Mouse (Mus musculus) kidney, postnatal 14 days (tissue): ENCODE results near the gene Abi3bp.
A peak's percentile ranks its signal among the peaks of the same experiment; 100 is the strongest.

Experiments used
- DNase-seq: peaks from one replicate; pipeline ENCODE4 v3.0.0; 2022; ENCODE audit warnings: mixed read lengths

Abi3bp gene

DNA sequence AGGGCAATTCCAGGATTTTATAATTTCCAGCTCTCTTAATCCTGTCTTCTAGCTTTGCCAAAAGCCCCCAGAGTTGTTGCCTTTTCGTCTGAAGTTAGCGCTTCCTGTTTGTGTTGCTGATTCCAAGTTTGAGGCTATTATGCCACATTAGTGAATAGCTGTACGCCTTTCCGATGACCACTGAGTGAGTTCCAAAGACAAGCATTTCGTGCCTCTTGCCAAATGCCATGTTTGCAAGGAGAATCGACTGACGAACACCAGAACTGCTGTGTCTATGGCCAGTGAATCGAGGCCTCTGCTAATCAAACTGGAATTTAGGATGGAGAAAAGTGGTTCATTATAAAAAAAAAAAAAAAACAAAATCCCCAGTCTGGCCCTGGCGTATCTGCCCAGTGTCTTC, 40.3 kb downstream of the Abi3bp start:
- no peak for DNase-seq

DNA sequence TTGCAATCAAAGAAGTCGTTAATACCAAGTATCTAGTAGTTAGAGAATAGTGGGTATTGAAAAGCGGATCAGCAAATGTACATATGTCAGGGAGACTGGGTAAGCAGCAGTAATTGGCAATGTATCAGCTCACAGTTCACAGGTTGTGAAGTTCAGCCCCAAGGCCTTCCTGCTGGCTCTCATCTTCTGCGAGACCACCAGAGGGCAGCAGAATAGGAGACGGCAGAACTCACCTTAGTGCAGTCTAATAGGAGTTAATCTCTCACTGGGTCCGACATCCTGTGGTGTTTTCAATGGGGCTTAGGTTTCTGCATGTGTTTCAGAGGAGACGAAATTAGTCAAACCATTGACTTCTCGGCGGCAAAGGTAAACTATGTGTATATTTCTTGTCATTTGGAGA, 46.7 kb downstream of the Abi3bp start:
- peak; percentile 10 for DNase-seq

DNA sequence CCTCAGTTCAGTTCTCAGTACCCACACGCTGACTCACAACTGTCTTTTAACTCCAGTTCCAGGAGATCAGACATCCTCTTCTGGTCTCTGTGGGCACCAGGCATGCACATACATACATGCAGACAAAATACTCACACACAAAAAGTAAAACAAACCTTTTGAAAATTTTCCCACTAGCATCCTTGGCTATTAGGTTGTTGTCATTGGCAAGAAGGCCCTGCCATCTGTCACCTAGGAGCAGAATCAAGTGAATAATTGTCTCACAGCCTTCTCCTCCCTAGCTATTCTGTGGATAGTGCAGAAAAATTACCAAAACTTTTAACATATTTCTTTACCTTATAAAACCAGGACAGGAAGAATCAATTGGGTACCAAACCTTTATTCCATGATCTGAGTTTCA, 48.8 kb downstream of the Abi3bp start:
- DNase-seq = no peak

DNA sequence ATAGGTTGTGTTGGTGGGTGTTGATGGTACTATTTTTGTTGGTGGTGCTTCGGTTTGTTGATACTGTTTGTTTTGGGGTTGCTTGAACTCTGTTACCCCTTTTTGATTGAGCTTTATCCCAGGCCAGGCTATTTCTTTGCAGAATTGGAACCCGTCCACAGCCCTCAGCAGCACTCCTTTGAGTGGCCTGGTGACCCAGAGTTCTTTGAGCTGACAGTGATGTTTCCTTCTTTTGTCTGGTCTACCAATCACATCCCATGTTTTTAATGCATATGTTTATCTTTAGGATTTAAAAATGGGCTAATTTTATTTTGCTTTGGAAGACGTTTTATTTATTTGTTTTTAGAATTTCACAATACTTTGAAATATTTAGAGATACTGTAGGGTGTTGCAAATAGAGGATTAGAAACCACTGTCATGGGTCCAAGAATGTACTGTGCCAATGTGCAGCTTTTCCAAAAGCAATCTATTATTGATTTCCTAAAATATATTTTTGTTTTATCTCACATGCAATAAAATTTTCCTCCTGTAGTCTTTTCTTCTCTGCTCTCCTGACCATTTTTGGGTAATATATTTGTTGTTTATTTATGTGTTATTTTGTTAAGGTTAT, 50.5 kb downstream of the Abi3bp start:
- DNase-seq = no peak

DNA sequence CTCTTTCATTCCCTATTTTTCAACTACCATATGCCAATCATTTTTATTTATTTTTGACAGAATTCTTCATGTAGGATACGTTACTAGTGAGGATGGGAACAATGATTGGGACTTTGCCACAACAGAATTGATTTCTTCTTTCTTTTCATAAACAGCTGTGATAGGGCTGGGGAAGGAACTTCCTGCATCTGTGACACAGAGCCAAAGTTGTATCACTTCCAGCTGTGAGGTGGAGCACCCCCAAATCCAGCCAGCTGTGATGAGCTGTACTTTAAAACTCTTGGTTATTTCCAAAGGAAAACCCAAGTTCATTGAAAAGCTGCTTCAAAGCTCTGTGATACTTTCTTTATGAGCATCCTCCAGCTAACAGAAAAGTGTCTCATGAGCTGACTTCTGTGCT, 101.9 kb downstream of the Abi3bp start:
- no peak for DNase-seq

DNA sequence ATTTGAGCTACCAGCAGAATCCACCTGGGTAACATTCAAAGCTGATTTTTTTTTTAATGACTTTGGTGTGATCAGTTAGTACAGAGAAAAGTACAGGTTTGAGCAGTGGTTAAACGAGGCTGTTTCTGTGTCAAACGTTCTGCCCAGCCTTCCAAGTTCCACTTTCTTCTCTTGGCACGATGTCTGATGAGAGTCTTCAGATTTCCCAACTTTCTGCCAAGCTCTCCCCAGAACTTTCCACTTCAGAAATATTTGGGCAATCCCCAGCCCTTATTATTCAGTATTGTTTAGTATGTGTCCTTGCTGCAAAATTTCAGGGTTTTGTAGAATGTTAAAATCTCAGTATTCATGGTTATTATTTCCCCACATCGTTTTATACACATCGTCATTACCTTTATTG, 115.9 kb downstream of the Abi3bp start:
- no peak for DNase-seq

DNA sequence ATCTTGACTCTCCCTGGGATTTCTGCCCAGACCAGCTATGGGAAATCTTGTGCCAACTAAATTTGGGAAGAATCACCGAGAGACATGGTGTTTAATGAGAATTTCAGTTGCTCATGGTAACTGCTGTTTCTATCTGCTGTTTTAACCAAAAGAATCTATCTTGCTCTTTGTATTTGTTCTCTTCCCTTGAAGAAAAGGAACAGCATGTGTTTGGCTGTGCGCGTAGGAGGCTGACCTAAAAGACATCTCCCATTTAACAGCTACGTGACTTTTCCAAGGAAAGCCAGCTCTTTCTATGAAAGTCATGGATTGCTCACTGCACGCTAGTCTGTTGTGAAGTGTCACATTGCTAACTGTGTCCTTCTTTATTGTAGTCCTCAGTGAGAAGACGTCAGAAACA, 117.2 kb downstream of the Abi3bp start:
- DNase-seq = no peak

DNA sequence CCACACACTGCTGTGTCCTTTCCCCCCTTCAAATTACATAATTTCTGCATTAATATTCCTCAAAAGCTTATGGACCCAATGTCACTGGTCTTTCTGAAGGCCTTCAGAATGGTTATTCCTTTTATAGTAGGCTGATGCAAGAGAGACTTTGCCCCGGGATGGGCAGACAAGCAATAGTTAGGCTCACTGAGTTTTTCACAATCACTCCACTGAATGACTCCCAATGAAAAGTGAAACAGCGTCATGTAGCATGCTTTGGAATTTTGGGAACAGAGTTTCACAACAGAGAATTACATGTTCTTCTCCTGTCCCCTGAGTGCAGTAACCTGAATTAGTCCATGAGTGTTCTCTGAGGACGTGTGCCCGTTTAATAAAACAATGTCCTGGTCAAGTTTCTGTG, 120.7 kb downstream of the Abi3bp start:
- DNase-seq = no peak

DNA sequence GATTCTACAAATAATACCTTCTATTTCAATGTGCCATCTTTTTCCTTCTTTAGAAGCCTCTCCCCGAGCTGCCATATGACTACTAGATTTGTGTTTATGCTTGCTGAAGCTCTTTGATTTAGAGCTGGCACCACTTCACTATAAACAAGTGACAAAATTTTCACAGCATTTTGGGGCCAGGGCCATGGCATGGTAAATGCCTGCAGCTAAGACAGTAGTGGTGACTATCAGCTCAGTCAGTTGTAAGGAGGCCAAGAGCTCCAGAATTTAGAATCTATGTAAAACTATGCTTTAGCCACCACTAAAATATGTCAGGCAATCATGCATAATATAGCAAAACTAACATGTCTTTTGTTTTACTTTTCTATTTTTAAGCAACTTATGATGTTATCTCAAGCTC, 124.7 kb downstream of the Abi3bp start:
- no peak for DNase-seq

DNA sequence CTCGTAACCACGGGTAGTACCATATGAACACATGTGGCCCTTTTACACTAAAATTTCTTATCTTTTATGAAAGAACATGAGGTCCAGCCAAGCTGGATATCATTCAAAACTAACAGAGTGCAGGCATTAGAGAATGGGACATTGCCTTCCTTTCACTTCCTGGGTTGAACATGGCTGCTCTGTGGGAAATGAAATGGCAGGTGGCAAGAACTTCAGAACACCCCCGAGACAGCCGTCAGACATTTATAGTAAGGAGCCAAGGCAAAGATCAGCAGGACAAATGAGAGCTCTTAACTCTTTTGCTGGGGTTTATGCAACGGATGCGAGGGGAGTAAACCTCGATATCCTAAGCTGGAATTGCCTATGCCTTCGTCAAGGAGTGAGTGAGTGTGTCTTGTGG, 132.9 kb downstream of the Abi3bp start:
- no peak for DNase-seq

DNA sequence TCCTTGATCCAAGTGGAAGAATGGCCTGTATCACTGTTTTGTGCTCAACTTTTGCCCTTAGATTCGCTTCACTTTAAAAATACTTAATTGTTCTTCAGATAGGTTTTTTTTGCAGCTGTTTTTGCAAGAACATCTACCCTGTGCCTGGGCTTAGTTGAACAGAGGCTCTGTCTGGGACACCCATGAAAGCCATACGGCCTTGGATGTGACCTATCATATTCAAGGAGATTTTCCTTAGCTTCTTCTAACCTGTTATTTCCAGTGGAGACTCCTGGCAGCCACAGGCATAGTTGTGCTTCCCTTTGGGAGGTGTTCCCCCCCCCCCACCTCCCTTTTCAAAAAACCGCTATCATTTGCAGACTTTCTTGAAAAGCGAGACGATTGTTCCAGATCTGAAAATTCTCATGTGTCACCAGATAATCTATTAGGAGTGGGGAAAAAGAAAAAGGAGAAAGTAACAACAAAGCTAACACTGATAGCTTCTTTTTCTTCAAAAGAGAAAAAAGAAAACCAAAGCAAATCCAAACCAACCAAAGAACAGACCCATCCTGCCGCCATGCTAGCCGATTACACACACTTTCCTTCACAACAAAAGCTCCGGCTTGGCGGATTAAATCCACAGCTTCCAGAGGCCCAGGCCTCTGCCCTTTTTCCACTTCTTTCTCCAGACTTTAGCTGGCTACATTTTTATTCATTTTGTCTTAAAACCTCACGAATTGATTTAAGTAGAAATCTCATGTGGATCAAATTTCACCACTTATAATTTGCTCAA, 133.6 kb downstream of the Abi3bp start:
- no peak for DNase-seq

DNA sequence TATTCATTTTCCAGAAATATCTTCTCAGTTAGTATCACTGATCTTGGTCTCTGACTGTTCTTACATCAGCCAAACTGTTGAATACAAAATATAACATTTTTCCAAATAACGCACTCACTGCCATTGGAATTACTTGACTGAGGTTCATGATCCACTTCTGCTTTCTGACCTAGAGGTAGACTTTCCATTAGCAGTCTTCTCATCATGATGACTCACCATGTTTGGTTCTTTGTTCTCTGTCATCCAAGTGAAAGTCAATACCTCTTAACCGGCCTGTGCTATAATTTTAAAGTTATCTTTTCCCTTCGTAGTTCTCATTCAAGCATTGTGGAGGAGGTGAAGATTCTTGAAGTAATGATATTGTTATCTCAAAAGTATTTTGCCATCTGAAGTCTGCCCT, 160.9 kb downstream of the Abi3bp start:
- no peak for DNase-seq

DNA sequence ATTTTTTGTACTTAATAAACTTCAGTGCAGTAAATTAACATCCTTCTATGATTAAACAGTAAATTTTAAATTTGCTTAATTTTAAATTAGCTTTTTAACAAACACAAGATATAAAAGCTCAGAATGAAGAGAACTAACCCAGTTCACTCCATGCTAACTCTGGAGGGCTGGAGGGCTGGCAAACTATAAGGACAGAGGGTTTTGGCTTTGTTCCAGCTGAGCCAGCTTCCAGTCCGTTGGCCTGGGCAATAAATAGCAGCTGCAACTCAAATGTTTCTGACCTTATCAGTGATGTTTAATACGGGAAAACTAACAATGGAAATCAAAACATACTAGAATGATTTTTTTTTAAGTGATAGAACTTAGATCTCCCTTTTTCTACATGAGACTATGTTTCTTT, 167.6 kb downstream of the Abi3bp start:
- peak; percentile 5 for DNase-seq

DNA sequence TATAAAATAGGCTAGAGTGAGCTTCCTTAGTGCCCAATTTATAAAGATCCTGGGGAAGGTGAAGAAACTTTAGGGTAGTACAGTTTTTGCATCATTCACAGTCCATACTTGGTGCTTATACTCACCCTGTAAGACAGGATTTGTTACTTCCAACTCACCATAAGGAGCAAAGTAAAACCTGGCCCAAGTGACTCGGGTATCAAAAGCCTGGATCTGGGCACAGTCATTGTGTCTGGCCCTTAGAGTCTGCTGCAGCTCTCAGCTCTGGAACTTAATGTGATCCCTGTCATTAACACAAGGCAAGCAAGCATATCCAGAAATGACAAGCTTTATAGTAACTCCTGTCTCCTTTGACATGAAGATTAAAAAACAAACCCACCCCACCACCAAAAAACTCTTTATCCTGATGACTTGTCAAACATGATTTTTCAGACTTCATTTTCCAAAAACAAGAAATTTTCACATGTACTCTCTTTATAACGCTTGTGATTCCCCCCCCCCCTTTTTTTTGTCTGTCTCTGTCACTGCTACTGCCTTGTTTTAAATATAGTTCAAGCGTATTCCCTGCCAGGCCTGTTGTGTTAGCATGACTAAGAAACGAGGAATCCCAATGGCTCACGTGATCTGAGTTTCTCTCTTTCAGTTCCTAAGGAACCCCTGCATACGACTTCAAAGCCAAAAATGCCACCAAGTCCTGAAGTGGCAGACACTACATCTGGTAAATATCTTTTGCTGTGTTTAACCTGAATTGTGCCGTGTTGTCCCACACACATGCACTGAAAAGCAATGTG, 168.9 kb downstream of the Abi3bp start:
- DNase-seq = no peak

DNA sequence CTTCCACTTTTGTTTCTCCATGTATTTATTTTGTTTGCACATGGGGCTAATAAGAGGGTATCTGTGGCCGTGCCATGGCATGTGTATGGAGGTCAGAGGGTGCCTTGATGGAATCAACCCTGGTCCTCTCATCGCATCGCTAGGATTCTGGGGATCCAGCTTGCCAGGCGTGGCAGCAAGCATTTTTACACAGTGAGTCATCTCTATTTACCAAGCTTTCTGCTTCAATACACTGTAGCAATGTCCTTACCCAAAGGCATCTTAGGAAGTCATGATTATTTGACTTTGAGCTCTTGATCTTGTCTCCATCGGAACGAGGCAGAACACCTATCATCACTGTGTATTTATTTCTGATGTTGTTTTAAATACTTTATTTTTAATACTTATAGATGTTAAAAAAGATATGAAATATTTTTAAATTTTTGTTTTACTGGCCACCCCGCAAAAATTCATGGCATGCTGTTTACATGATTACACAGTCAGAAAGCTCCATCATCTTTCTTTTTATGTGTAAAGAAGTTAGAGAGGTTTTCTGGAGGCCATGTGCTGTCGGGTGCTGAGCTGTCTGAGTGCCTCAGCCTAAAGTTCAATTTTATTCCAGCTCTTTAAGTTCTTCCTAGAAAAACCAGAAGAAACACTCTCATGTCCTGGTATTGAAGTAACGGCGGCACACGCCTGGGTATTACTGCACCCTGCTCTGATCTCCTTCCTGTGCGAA, 177.7 kb downstream of the Abi3bp start:
- DNase-seq = peak; percentile 12

DNA sequence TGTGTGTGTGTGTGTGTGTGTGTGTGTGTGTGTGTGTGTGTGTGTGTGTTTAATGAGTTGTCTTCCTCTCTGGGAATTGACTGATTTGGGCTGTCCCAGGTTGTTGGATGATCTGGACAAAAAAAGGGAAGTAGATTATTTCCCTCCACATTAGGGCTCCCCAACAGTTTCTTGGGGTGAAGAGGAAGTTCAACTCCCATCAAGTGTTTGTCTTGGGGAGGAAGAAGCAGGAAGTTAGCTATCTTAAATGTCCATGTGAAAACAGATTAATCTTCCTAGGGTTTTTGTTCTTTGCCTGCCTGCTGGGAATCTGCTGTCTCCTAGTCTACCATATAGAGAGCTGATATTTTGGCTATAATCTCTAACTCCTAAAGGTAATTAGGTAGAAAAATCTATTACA, 181.2 kb downstream of the Abi3bp start:
- DNase-seq = no peak

DNA sequence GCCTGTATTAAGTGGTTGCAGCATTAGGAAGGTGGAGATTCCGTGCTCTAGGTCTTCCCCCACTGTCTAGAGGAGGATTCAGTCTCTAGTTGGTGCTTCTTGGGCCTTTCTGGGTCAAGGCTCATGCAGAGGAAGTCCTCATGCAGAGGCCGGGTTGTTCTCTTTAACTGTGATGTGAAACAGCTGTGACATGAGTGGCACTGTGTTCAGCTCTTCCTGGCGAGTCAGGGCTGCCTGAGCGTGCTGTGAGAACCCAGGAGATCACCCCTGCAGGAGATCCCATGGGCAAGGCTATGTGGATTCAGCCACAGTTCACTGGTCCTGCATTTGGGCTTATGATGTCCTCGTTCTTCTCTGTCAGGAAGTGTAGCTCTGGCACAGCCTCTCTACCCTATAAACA, 191.8 kb downstream of the Abi3bp start:
- DNase-seq = no peak

DNA sequence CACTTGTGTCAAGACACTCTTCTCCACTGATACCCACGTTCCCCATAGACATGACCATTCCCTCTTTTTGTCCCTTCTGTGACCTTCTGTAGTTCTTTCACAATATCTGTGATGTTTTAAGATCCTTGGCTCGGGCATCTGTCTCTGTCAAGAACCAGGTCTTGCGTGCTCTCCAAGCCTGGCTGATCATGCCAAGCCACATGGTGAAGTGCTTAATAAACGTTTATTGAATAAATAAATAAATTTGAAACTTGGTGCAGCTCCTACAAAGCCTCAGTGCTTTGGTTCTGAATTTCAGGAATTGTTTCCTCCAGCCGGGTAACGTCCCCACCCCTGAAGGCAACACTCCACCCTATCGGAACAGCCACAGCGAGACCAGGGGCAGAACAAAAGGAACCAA, 193.3 kb downstream of the Abi3bp start:
- DNase-seq = no peak

DNA sequence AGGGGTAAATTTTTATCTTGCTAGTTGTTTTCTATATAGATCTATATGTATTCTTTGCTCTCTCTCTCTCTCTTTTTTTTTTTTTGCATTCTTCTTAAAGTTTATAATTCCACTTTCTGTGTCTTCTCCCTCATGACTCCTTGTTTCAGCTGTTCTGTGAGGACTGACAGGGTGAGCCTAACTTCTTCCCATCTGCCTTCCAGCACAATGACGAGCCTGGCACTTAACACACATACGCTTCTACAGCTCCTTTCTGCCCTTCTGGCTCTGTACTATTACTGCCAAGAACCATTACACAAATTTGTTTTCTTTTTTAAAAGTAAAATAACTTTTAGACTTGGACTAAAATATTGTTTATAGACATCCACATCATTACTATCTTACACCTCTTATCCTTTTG, 195.7 kb downstream of the Abi3bp start:
- no peak for DNase-seq

DNA sequence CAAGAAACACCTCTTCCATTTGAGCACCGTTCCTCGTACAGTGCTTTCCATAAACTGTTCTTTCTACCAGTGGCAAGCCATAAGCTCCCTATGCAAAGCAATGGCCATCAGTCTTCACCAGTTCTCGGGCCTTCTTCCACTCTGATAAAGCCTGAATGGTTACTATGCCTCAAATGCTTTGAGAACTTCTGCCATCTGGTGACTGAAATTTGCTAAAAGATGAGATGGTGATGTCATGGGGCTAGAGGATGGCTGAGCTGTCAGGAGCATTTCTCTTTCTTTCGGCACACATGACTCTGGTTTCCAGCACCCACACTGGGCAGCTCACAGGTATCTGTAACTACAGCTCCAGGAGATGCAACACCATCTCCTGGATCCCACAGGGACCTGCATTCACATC, 199.5 kb downstream of the Abi3bp start:
- DNase-seq = peak; percentile 15

DNA sequence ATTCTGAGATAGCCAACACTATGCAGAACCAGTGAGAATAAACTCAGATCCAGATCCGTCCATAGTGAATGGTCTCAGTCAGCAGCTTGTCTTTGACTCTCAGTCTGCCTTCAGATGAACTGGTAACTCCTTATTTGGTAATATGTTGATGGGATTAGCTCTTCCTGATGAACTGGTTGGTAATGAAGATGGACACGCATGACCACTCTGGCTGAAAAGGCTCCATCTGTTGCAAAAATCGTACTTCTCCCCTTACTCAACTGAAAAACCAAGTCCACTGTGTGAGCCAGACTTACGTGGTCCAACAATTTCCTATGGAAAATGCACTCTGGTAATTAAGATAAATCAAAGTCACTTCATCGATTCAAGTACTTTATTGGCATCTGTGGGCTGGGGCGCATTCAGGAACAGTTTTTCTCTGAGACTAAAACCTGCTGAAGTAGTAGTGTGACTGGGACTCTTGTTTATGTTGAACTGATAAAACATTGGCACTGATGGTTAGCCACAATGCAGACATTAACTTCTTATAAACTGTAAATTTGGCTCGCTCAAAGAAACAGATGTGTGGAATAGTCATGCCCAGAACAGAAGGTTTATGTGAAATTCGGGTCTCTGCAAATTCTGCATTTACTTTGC, 203.4 kb downstream of the Abi3bp start:
- no peak for DNase-seq

DNA sequence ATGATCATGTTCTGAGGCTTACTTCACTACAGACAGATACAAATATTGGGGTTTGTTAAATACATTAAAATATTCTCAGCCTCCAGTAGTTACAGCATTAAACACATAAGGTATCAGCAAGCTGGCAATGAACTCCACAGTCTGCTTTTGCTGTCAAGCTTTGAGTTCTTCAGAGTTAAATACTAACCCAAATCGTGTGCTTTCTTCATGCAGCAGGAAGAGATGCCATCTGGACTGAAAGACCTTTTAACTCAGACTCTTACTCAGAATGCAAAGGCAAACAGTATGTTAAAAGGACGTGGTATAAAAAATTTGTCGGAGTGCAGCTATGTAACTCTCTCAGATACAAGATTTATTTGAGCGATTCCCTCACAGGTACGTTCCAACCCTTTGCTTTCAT, 209.1 kb downstream of the Abi3bp start:
- no peak for DNase-seq

DNA sequence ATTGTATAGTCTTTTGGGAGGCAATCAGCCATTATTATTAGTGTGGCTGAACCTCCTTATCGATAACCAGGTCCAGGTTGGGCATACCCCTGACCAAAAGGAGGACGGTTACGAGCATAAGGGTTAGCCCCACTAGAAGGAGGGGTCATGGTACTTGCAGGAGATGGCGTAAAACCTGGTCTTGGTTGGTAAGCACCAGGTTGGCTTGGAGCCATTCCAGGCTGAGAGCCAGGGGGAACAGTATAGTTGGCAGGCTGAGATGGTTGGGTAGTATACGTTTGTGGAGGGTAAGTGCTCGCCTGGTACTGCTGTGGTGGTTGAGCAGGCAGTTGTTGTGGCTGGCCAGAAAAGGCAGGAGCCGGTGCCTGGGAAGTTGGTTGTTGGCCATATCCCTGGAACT, 213.0 kb downstream of the Abi3bp start:
- no peak for DNase-seq
